ENCODE assay signal across 8 mouse cellular contexts in genomic region chr16:23897984-23898586, GRCm38 (mm10). TPM values are rescaled to one million over a fixed set of nuclear protein-coding genes. Genes with fewer than 3 reads are reported as not detected.
DNase-seq lines count a peak whose midpoint lies in the region.

No protein-coding gene starts in this region.

- H3K27ac ChIP-seq in embryonic facial prominence, embryonic 10.5 days (replicated peaks), result no peak overlapping the region
- H3K27ac ChIP-seq in midbrain, embryonic 10.5 days (replicated peaks), result peak overlapping the region; percentile 28; the same call in 1 of the 2 replicates

- peak; percentile 35 to 47 for DNase-seq in urinary bladder, adult 18-20 months (ENCODE audit: low spot score in 2 of 2)
- no peak for DNase-seq in urinary bladder, adult 2 months (ENCODE audit: low spot score)
- DNase-seq in embryonic facial prominence, embryonic 10.5 days (ENCODE audit: low spot score), result peak; percentile 73
- DNase-seq in heart, adult 11 months, result peak; percentile 95
- peak; percentile 47 for DNase-seq in kidney, adult 11 months
- peak; percentile 61 to 66 for DNase-seq in left cerebral cortex, postnatal 36 days (ENCODE audit: low spot score in 2 of 2)
- peak; percentile 67 for DNase-seq in midbrain, embryonic 10.5 days (ENCODE audit: low spot score)
- DNase-seq in right cerebral cortex, postnatal 25 days, result peak; percentile 70

- WGBS in embryonic facial prominence, embryonic 10.5 days, result 16% methylated on average over 15 of the region's 15 CpGs
- 17% methylated on average over 15 of the region's 15 CpGs for WGBS in midbrain, embryonic 10.5 days

- no peaks in the 10 kb centered on the region for H3K9me3 ChIP-seq in embryonic facial prominence, embryonic 10.5 days
- no peaks in the 10 kb centered on the region for H3K9me3 ChIP-seq in midbrain, embryonic 10.5 days (replicated peaks)

- no peaks in the 10 kb centered on the region for H3K36me3 ChIP-seq in embryonic facial prominence, embryonic 10.5 days (replicated peaks)
- no peaks in the 10 kb centered on the region for H3K36me3 ChIP-seq in midbrain, embryonic 10.5 days

- H3K4me1 ChIP-seq in embryonic facial prominence, embryonic 10.5 days, result peaks cover 16% of the 10 kb centered on the region
- peaks cover 17% of the 10 kb centered on the region for H3K4me1 ChIP-seq in midbrain, embryonic 10.5 days

- peaks cover 16% of the 10 kb centered on the region for H3K27me3 ChIP-seq in embryonic facial prominence, embryonic 10.5 days (replicated peaks; ENCODE audit: low read depth, poor library complexity, severe bottlenecking)
- H3K27me3 ChIP-seq in midbrain, embryonic 10.5 days (ENCODE audit: low read depth, poor library complexity, severe bottlenecking), result peaks cover 13% of the 10 kb centered on the region; the same call in 1 of the 2 replicates

- peak overlapping the region; percentile 43 for H3K4me3 ChIP-seq in embryonic facial prominence, embryonic 10.5 days
- H3K4me3 ChIP-seq in midbrain, embryonic 10.5 days, result peak overlapping the region; percentile 44

- intact Hi-C loops in left cerebral cortex, postnatal 36 days (cut with DNase I), result loop anchor here (2.0 to 5.0 kb wide), 3 partner anchors 54 to 445 kb away; no protein-coding TSS in a partner anchor

RNA-seq across cellular contexts. Expression of gene Sst, which starts 7.3 kb away (rescaled TPM):
- polyA plus RNA-seq in urinary bladder, adult 2 months (2012; rRNA removed), result not detected in 2 replicates
- 52.0 and 90.2 TPM in 2 replicates for polyA plus RNA-seq in embryonic facial prominence, embryonic 10.5 days (2016; fragmentation: Nextera tagmentation; extraction: Ambion mirVana)
- 100 to 1,000 TPM; 409 to 480 TPM for total RNA-seq in left cerebral cortex, postnatal 36 days (2021)
- 29.9 and 39.9 TPM in 2 replicates for polyA plus RNA-seq in midbrain, embryonic 10.5 days (2016; fragmentation: Nextera tagmentation; extraction: Ambion mirVana)

RNA-seq across cellular contexts. Expression of gene Rtp2, which starts 34.1 kb away (rescaled TPM):
- not detected in 2 replicates for polyA plus RNA-seq in urinary bladder, adult 2 months (2012; rRNA removed)
- polyA plus RNA-seq in embryonic facial prominence, embryonic 10.5 days (2016; fragmentation: Nextera tagmentation; extraction: Ambion mirVana), result 0.10 TPM in 1 of 2 replicates, not detected in the other
- not detected for total RNA-seq in left cerebral cortex, postnatal 36 days (2021)
- polyA plus RNA-seq in midbrain, embryonic 10.5 days (2016; fragmentation: Nextera tagmentation; extraction: Ambion mirVana), result not detected in 2 replicates

Comparison
In these comparisons a context has a peak if more than half of its experiments do, and no peak if none do; other contexts are left out.
1. RNA of gene Sst, which starts 7.3 kb away (polyA plus RNA-seq): 52.0 to 90.2 TPM in embryonic facial prominence, embryonic 10.5 days and 29.9 to 39.9 TPM in midbrain, embryonic 10.5 days; not detected in urinary bladder, adult 2 months; every median in the first group is over 10 times any median in the second.